Mouse (Mus musculus): ENCODE data around the gene Cdkl4. TPM values are rescaled to one million over a fixed set of nuclear protein-coding genes. Genes with fewer than 3 reads are reported as not detected.

Gene Cdkl4
- total and polyA plus RNA-seq, 3 experiments = 0.42 to 0.71 TPM; not detected in 1

DNA sequence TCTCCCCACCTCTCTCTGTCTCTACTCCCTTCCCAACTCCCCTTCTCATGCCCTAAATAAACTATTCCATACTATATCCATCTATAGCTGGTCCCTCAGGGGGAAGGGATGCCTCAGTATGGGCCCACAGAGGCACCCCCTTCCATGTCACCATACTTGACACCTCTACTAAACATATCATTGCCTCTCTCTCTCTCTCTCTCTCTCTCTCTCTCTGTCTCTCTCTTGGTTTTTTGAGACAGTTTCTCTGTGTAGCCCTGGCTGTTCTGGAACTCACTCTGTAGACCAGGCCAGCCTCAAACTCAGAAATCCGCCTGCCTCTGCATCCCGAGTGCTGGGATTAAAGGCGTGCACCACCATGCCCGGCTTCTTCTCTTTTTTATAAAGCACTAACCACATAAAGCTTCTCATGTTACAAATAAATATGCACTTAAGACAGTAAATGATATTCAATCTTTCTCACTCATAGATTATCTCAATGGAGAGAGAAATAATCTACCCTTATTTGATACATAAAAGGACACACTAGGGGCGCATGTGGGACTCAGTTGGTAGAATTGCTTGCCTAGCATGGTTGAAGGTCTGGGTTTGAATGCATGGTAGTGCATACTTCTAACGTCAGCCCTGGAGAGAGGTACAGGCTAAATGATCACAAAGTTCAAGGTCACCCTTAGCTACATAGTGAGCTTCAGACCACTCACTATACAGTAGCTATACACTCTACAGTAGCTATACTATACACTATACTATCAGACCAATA lies 8.6 kb downstream of the Cdkl4 start:
- no peak overlapping the region for H3K9ac ChIP-seq (ENCODE audit: control insufficient read depth, low read depth, low read length, poor library complexity, severe bottlenecking)
- DNase-seq (ENCODE audit: low read depth, low spot score) = peak; percentile 14
- H3K27ac ChIP-seq (ENCODE audit: control insufficient read depth, low read depth, low read length) = no peak overlapping the region
- H3K9me3 ChIP-seq (replicated peaks; ENCODE audit: insufficient read depth, low read length) = no peaks in the 10 kb centered on the region
- peaks cover 0 to 2% of the 10 kb centered on the region in 2 experiments; a peak in 1 of 4 replicates for H3K36me3 ChIP-seq (ENCODE audit: control insufficient read depth in 1 of 2, insufficient read depth in 2 of 2, low read length in 2 of 2)
- peaks cover 3% of the 10 kb centered on the region for H3K79me2 ChIP-seq (ENCODE audit: control insufficient read depth, insufficient read depth, low read length, poor library complexity)
- no peaks in the 10 kb centered on the region; a peak in 1 of 4 replicates for H3K4me1 ChIP-seq (ENCODE audit: control insufficient read depth in 1 of 2, insufficient read depth in 2 of 2, low read length in 2 of 2)
- no peak overlapping the region for H3K4me3 ChIP-seq (ENCODE audit: control insufficient read depth in 1 of 2, insufficient read depth in 1 of 2, low read depth in 2 of 2, low read length in 2 of 2)
- no peaks in the 10 kb centered on the region for H3K27me3 ChIP-seq (ENCODE audit: control insufficient read depth in 1 of 2, insufficient read depth in 2 of 2, low read length in 2 of 2)
- no peak for TF ChIP-seq NELFE (IDR thresholded peaks at IDR 0.05; ENCODE audit: low read depth, low read length)
- peak; percentile 81; the same call in 1 of the 2 replicates for TF ChIP-seq POLR2AphosphoS2 (IDR thresholded peaks at IDR 0.05; ENCODE audit: low read length)
- no peak for TF ChIP-seq ZMIZ1 (IDR thresholded peaks at IDR 0.05; ENCODE audit: low read depth, low read length)
- TF ChIP-seq UBTF (IDR thresholded peaks at IDR 0.05; ENCODE audit: borderline replicate concordance, insufficient read depth, low read depth, low read length) = no peak
- TF ChIP-seq ZNF384 (IDR thresholded peaks at IDR 0.05; ENCODE audit: low read depth, low read length) = no peak
- TF ChIP-seq ZC3H11A (IDR thresholded peaks at IDR 0.05; ENCODE audit: low read depth, low read length) = no peak
- no peak for TF ChIP-seq RAD21 (IDR thresholded peaks at IDR 0.05; ENCODE audit: low read depth, low read length)

GRCm38 (mm10) chr17:80568441-80568840 lies 9.2 kb downstream of the Cdkl4 start:
- DNase-seq (ENCODE audit: low read depth, low spot score) = no peak
- no peak for TF ChIP-seq USF2 (IDR thresholded peaks at IDR 0.05; ENCODE audit: borderline replicate concordance in 1 of 2, insufficient read depth in 1 of 2, low read depth in 1 of 2, low read length in 2 of 2)
- no peak for TF ChIP-seq POLR2AphosphoS5 (IDR thresholded peaks at IDR 0.05; ENCODE audit: borderline replicate concordance, low read depth, low read length)
- no peak overlapping the region for H3K9ac ChIP-seq (ENCODE audit: control insufficient read depth, low read depth, low read length, poor library complexity, severe bottlenecking)
- no peak overlapping the region for H3K4me3 ChIP-seq (ENCODE audit: control insufficient read depth in 1 of 2, insufficient read depth in 1 of 2, low read depth in 2 of 2, low read length in 2 of 2)
- H3K4me1 ChIP-seq (ENCODE audit: control insufficient read depth in 1 of 2, insufficient read depth in 2 of 2, low read length in 2 of 2) = peaks cover 0 to 1% of the 10 kb centered on the region in 2 experiments; a peak in 2 of 4 replicates
- no peaks in the 10 kb centered on the region for H3K27me3 ChIP-seq (ENCODE audit: control insufficient read depth in 1 of 2, insufficient read depth in 2 of 2, low read length in 2 of 2)
- peaks cover 3% of the 10 kb centered on the region for H3K79me2 ChIP-seq (ENCODE audit: control insufficient read depth, insufficient read depth, low read length, poor library complexity)
- H3K36me3 ChIP-seq (ENCODE audit: control insufficient read depth in 1 of 2, insufficient read depth in 2 of 2, low read length in 2 of 2) = peaks cover 0 to 2% of the 10 kb centered on the region in 2 experiments; a peak in 1 of 4 replicates
- H3K27ac ChIP-seq (ENCODE audit: control insufficient read depth, low read depth, low read length) = no peak overlapping the region
- no peaks in the 10 kb centered on the region for H3K9me3 ChIP-seq (replicated peaks; ENCODE audit: insufficient read depth, low read length)

GRCm38 (mm10) chr17:80564611-80564924 lies 13.0 kb downstream of the Cdkl4 start:
- TF ChIP-seq SMC3 (IDR thresholded peaks at IDR 0.05; ENCODE audit: low read depth, low read length) = peak; percentile 49; the same call in 1 of the 2 replicates
- TF ChIP-seq MXI1 (IDR thresholded peaks at IDR 0.05; ENCODE audit: low read depth, low read length) = peak; percentile 62; the same call in 1 of the 2 replicates
- TF ChIP-seq CTCF (IDR thresholded peaks at IDR 0.05 in 2 of 3, conservative IDR thresholded peaks at IDR 0.05 in 1 of 3; ENCODE audit: control insufficient read depth in 1 of 3, insufficient read depth in 1 of 3, low read depth in 2 of 3, low read length in 3 of 3, poor library complexity in 1 of 3, severe bottlenecking in 1 of 3) = peak; percentile 40 to 79 (median 57); a peak in 5 of 6 replicates
- no peak for TF ChIP-seq USF2 (IDR thresholded peaks at IDR 0.05; ENCODE audit: borderline replicate concordance in 1 of 2, insufficient read depth in 1 of 2, low read depth in 1 of 2, low read length in 2 of 2)
- TF ChIP-seq POLR2AphosphoS5 (IDR thresholded peaks at IDR 0.05; ENCODE audit: borderline replicate concordance, low read depth, low read length) = no peak
- peak; percentile 85 for TF ChIP-seq TBP (IDR thresholded peaks at IDR 0.05; ENCODE audit: low read depth, low read length)
- no peak; the same call in 1 of the 2 replicates for TF ChIP-seq MYC (IDR thresholded peaks at IDR 0.05; ENCODE audit: low read depth, low read length)
- TF ChIP-seq ZMIZ1 (IDR thresholded peaks at IDR 0.05; ENCODE audit: low read depth, low read length) = no peak
- 0 out of 2 replicates have a peak, but pooled peaks have one; percentile 4 for TF ChIP-seq GATA1 (IDR thresholded peaks at IDR 0.05; ENCODE audit: low read depth, low read length)
- TF ChIP-seq RCOR1 (IDR thresholded peaks at IDR 0.05; ENCODE audit: low read depth, low read length) = no peak; the same call in 1 of the 2 replicates
- no peak for TF ChIP-seq POLR2AphosphoS2 (IDR thresholded peaks at IDR 0.05; ENCODE audit: low read length)
- TF ChIP-seq ETS1 (IDR thresholded peaks at IDR 0.05; ENCODE audit: low read depth, low read length) = peak; percentile 56; the same call in 1 of the 2 replicates
- peak in 1 of 2 experiments; percentile 78; a peak in 2 of 4 replicates for TF ChIP-seq EP300 (IDR thresholded peaks at IDR 0.05; ENCODE audit: low read depth in 1 of 2, low read length in 2 of 2)
- TF ChIP-seq RAD21 (IDR thresholded peaks at IDR 0.05; ENCODE audit: low read depth, low read length) = peak; percentile 60
- peak; percentile 66; the same call in 1 of the 2 replicates for TF ChIP-seq SIN3A (IDR thresholded peaks at IDR 0.05; ENCODE audit: low read length)

More at GRCm38 (mm10) chr17:80564611-80564924, 13.0 kb downstream of the Cdkl4 start:
- peak; percentile 93 for DNase-seq (ENCODE audit: low read depth, low spot score)
- peak overlapping the region; percentile 95 for H3K27ac ChIP-seq (ENCODE audit: control insufficient read depth, low read depth, low read length)
- H3K4me3 ChIP-seq (ENCODE audit: control insufficient read depth in 1 of 2, insufficient read depth in 1 of 2, low read depth in 2 of 2, low read length in 2 of 2) = peak overlapping the region; percentile 75 to 80
- peaks cover 3 to 6% of the 10 kb centered on the region in 2 experiments; a peak in 2 of 4 replicates for H3K4me1 ChIP-seq (ENCODE audit: control insufficient read depth in 1 of 2, insufficient read depth in 2 of 2, low read length in 2 of 2)
- H3K9me3 ChIP-seq (replicated peaks; ENCODE audit: insufficient read depth, low read length) = no peaks in the 10 kb centered on the region
- H3K9ac ChIP-seq (ENCODE audit: control insufficient read depth, low read depth, low read length, poor library complexity, severe bottlenecking) = peak overlapping the region; percentile 80
- H3K79me2 ChIP-seq (ENCODE audit: control insufficient read depth, insufficient read depth, low read length, poor library complexity) = peaks cover 3% of the 10 kb centered on the region
- H3K36me3 ChIP-seq (ENCODE audit: control insufficient read depth in 1 of 2, insufficient read depth in 2 of 2, low read length in 2 of 2) = peaks cover 2 to 3% of the 10 kb centered on the region in 2 experiments; a peak in 2 of 4 replicates
- H3K27me3 ChIP-seq (ENCODE audit: control insufficient read depth in 1 of 2, insufficient read depth in 2 of 2, low read length in 2 of 2) = no peaks in the 10 kb centered on the region
